Mouse (Mus musculus): ENCODE results near the gene Lcn11. TPM values are rescaled to one million over a fixed set of nuclear protein-coding genes. Genes with fewer than 3 reads are reported as not detected.

Lcn11 gene
- polyA plus RNA-seq (2014; fragmentation: Illumina TruSeq; extraction: RNeasy Lipid Tissue Mini Kit (QIAGEN cat#74804); ENCODE audit: low read depth, low replicate concordance), result not detected

GRCm38 (mm10) chr2:25776717-25777116, at the start of gene Lcn11:
Lcn11 (plus strand) TSS chr2:25777017.

GRCm38 (mm10) chr2:25736709-25737108, 40.1 kb upstream of the Lcn11 start, which contains the start of gene Obp2b:
Obp2b (plus strand) TSS chr2:25737009.

GRCm38 (mm10) chr2:25765269-25765668, 11.5 kb upstream of the Lcn11 start, which contains the start of gene Lcn3:
Lcn3 (plus strand) TSS chr2:25765569.

GRCm38 (mm10) chr2:25781957-25782356, 5.1 kb downstream of the Lcn11 start, which contains the start of gene Gm13539:
Gm13539 (plus strand) TSS chr2:25782257.

GRCm38 (mm10) chr2:25815748-25816147, 38.9 kb downstream of the Lcn11 start, which contains the start of gene Glt6d1:
Glt6d1 (minus strand) TSS chr2:25815848.

GRCm38 (mm10) chr2:25822806-25823205, 46.0 kb downstream of the Lcn11 start, which contains the start of gene Lcn9:
Lcn9 (plus strand) TSS chr2:25823153.

Other genes with a start within 250 kb of the Lcn11 start
- 0.93 TPM for gene Traf2, start 230.1 kb upstream of the Lcn11 start, polyA plus RNA-seq (2014; fragmentation: Illumina TruSeq; extraction: RNeasy Lipid Tissue Mini Kit (QIAGEN cat#74804); ENCODE audit: low read depth, low replicate concordance)
- 9.1 TPM for gene Edf1, start 219.2 kb upstream of the Lcn11 start, polyA plus RNA-seq (2014; fragmentation: Illumina TruSeq; extraction: RNeasy Lipid Tissue Mini Kit (QIAGEN cat#74804); ENCODE audit: low read depth, low replicate concordance)
- gene Mamdc4, start 202.2 kb upstream of the Lcn11 start, polyA plus RNA-seq (2014; fragmentation: Illumina TruSeq; extraction: RNeasy Lipid Tissue Mini Kit (QIAGEN cat#74804); ENCODE audit: low read depth, low replicate concordance), result not detected
- gene Phpt1, start 201.8 kb upstream of the Lcn11 start, polyA plus RNA-seq (2014; fragmentation: Illumina TruSeq; extraction: RNeasy Lipid Tissue Mini Kit (QIAGEN cat#74804); ENCODE audit: low read depth, low replicate concordance), result 3.5 TPM
- gene Ajm1, start 195.3 kb upstream of the Lcn11 start, polyA plus RNA-seq (2014; fragmentation: Illumina TruSeq; extraction: RNeasy Lipid Tissue Mini Kit (QIAGEN cat#74804); ENCODE audit: low read depth, low replicate concordance), result not detected
- 7.1 TPM for gene Rabl6, start 168.5 kb upstream of the Lcn11 start, polyA plus RNA-seq (2014; fragmentation: Illumina TruSeq; extraction: RNeasy Lipid Tissue Mini Kit (QIAGEN cat#74804); ENCODE audit: low read depth, low replicate concordance)
- not detected for gene Ccdc183, start 159.3 kb upstream of the Lcn11 start, polyA plus RNA-seq (2014; fragmentation: Illumina TruSeq; extraction: RNeasy Lipid Tissue Mini Kit (QIAGEN cat#74804); ENCODE audit: low read depth, low replicate concordance)
- 7.4 TPM for gene Tmem141, start 155.0 kb upstream of the Lcn11 start, polyA plus RNA-seq (2014; fragmentation: Illumina TruSeq; extraction: RNeasy Lipid Tissue Mini Kit (QIAGEN cat#74804); ENCODE audit: low read depth, low replicate concordance)
- gene Fcna, start 149.0 kb upstream of the Lcn11 start, polyA plus RNA-seq (2014; fragmentation: Illumina TruSeq; extraction: RNeasy Lipid Tissue Mini Kit (QIAGEN cat#74804); ENCODE audit: low read depth, low replicate concordance), result 34.9 TPM
- gene Lcn8, start 123.9 kb upstream of the Lcn11 start, polyA plus RNA-seq (2014; fragmentation: Illumina TruSeq; extraction: RNeasy Lipid Tissue Mini Kit (QIAGEN cat#74804); ENCODE audit: low read depth, low replicate concordance), result not detected
- not detected for gene Lcn5, start 119.1 kb upstream of the Lcn11 start, polyA plus RNA-seq (2014; fragmentation: Illumina TruSeq; extraction: RNeasy Lipid Tissue Mini Kit (QIAGEN cat#74804); ENCODE audit: low read depth, low replicate concordance)
- not detected for gene Lcn6, start 100.2 kb upstream of the Lcn11 start, polyA plus RNA-seq (2014; fragmentation: Illumina TruSeq; extraction: RNeasy Lipid Tissue Mini Kit (QIAGEN cat#74804); ENCODE audit: low read depth, low replicate concordance)
- gene Lcn10, start 94.3 kb upstream of the Lcn11 start, polyA plus RNA-seq (2014; fragmentation: Illumina TruSeq; extraction: RNeasy Lipid Tissue Mini Kit (QIAGEN cat#74804); ENCODE audit: low read depth, low replicate concordance), result not detected
- gene Obp2a, start 77.0 kb upstream of the Lcn11 start, polyA plus RNA-seq (2014; fragmentation: Illumina TruSeq; extraction: RNeasy Lipid Tissue Mini Kit (QIAGEN cat#74804); ENCODE audit: low read depth, low replicate concordance), result not detected
- gene Bmyc, start 70.3 kb upstream of the Lcn11 start, polyA plus RNA-seq (2014; fragmentation: Illumina TruSeq; extraction: RNeasy Lipid Tissue Mini Kit (QIAGEN cat#74804); ENCODE audit: low read depth, low replicate concordance), result 0.72 TPM
- not detected for gene Obp2b, start 40.0 kb upstream of the Lcn11 start, polyA plus RNA-seq (2014; fragmentation: Illumina TruSeq; extraction: RNeasy Lipid Tissue Mini Kit (QIAGEN cat#74804); ENCODE audit: low read depth, low replicate concordance)
- gene Lcn3, start 11.4 kb upstream of the Lcn11 start, polyA plus RNA-seq (2014; fragmentation: Illumina TruSeq; extraction: RNeasy Lipid Tissue Mini Kit (QIAGEN cat#74804); ENCODE audit: low read depth, low replicate concordance), result not detected
- gene Gm13539, start 5.2 kb downstream of the Lcn11 start, polyA plus RNA-seq (2014; fragmentation: Illumina TruSeq; extraction: RNeasy Lipid Tissue Mini Kit (QIAGEN cat#74804); ENCODE audit: low read depth, low replicate concordance), result not detected
- gene Glt6d1, start 38.8 kb downstream of the Lcn11 start, polyA plus RNA-seq (2014; fragmentation: Illumina TruSeq; extraction: RNeasy Lipid Tissue Mini Kit (QIAGEN cat#74804); ENCODE audit: low read depth, low replicate concordance), result not detected
- gene Lcn9, start 46.1 kb downstream of the Lcn11 start, polyA plus RNA-seq (2014; fragmentation: Illumina TruSeq; extraction: RNeasy Lipid Tissue Mini Kit (QIAGEN cat#74804); ENCODE audit: low read depth, low replicate concordance), result not detected
- gene Sohlh1, start 70.2 kb downstream of the Lcn11 start, polyA plus RNA-seq (2014; fragmentation: Illumina TruSeq; extraction: RNeasy Lipid Tissue Mini Kit (QIAGEN cat#74804); ENCODE audit: low read depth, low replicate concordance), result not detected
- not detected for gene Kcnt1, start 86.7 kb downstream of the Lcn11 start, polyA plus RNA-seq (2014; fragmentation: Illumina TruSeq; extraction: RNeasy Lipid Tissue Mini Kit (QIAGEN cat#74804); ENCODE audit: low read depth, low replicate concordance)
- gene Camsap1, start 206.3 kb downstream of the Lcn11 start, polyA plus RNA-seq (2014; fragmentation: Illumina TruSeq; extraction: RNeasy Lipid Tissue Mini Kit (QIAGEN cat#74804); ENCODE audit: low read depth, low replicate concordance), result 8.3 TPM
- gene Ubac1, start 244.7 kb downstream of the Lcn11 start, polyA plus RNA-seq (2014; fragmentation: Illumina TruSeq; extraction: RNeasy Lipid Tissue Mini Kit (QIAGEN cat#74804); ENCODE audit: low read depth, low replicate concordance), result 15.8 TPM